Mouse (Mus musculus): ENCODE measurements around the gene Ier3. TPM values are rescaled to one million over a fixed set of nuclear protein-coding genes. Genes with fewer than 3 reads are reported as not detected.

Gene Ier3
- polyA plus RNA-seq, 1 experiment from 2014 or later = 7.5 TPM

- peak; percentile 73 for ATAC-seq (ENCODE audit: low FRiP score, low read depth)
- peak within 1 kb of the TSS; percentile 60 for H3K4me3 ChIP-seq
- H3K27ac ChIP-seq (replicated peaks) = peak within 1 kb of the TSS; percentile 99
- H3K9ac ChIP-seq (replicated peaks) = peak within 1 kb of the TSS; percentile 92
- peaks cover 13% of the 10 kb centered on the region for H3K36me3 ChIP-seq
- H3K27me3 ChIP-seq = no peaks in the 10 kb centered on the region
- H3K4me1 ChIP-seq = peaks cover 52% of the 10 kb centered on the region
- under 1% methylated on average over 45 of the region's 48 CpGs for WGBS
- peak within 1 kb of the TSS; percentile 100 for H3K4me2 ChIP-seq (replicated peaks)
- no peaks in the 10 kb centered on the region for H3K9me3 ChIP-seq
Measured at GRCm38 (mm10) chr17:35865481-35866280, 44.2 kb downstream of the Ier3 start, which contains the start of gene Ppp1r18. Gene Ppp1r18 (plus strand): TSS chr17:35865593.

GRCm38 (mm10) chr17:35866281-35866831 lies 44.9 kb downstream of the Ier3 start:
- Histone ChIP-seq H3K4me1 (peaks cover 53% of the 10 kb centered on the region), H3K27me3 (no peaks in the 10 kb centered on the region), H3K4me2 (replicated peaks) (peak overlapping the region; percentile 100), H3K36me3 (peaks cover 20% of the 10 kb centered on the region), H3K4me3 (peak overlapping the region; percentile 60), H3K9me3 (0 out of 2 replicates have a peak, but pooled peaks cover 4% of the 10 kb centered on the region), H3K27ac (replicated peaks) (peak overlapping the region; percentile 99), H3K9ac (replicated peaks) (peak overlapping the region; percentile 92)
- 1% methylated on average over 36 of the region's 38 CpGs for WGBS
- ATAC-seq (ENCODE audit: low FRiP score, low read depth) = peak; percentile 42

DNA sequence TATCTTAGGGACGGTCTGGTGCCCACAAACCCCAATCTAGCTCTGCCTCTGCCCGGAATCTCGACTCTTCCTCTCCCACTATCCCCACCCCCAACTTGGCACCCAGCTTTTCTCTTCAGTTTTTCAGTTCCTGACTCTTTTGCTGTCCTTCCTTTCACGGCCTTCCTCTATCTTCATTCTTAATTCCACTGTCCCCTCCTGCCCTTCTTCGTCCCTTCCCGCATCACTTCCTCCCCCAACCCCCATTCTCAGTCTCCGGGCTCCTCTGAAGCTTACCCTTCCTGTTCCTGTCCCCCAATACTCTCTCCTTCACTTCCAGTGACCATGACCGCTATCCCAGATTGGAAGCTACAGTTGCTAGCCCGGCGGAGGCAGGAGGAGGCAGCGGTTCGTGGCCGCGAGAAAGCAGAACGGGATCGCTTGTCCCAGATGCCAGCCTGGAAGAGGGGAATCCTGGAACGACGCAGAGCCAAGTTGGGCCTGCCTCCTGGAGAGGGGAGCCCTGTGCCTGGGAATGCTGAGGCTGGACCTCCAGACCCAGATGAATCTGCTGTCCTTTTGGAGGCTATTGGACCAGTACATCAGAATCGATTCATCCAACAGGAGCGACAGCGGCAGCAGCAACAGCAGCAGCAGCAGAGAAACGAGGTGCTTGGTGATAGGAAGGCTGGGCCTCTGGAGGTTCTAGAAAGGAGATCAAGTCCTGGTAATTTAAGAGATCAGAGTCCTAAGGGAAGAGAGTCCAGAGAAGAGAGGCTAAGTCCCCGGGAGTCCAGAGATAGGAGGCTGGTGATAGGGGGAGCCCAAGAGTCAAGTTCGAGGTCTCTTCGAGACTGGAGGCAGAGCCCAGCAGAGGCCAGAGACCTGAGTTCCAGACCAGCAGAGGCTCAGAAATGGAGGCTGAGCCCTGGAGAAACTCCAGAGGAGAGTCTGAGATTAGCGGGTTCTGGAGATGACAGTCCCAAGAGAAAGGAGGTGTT lies 45.7 kb downstream of the Ier3 start:
- peaks cover 54% of the 10 kb centered on the region for H3K4me1 ChIP-seq

GRCm38 (mm10) chr17:35868165-35868820 lies 46.8 kb downstream of the Ier3 start:
- 43% methylated on average over 17 of the region's 17 CpGs for WGBS
- ATAC-seq (ENCODE audit: low FRiP score, low read depth) = no peak
- peak overlapping the region; percentile 43 for H3K27ac ChIP-seq (replicated peaks)
- H3K4me2 ChIP-seq (replicated peaks) = peak overlapping the region; percentile 100
- H3K9me3 ChIP-seq = 0 out of 2 replicates have a peak, but pooled peaks cover 5% of the 10 kb centered on the region
- no peaks in the 10 kb centered on the region for H3K27me3 ChIP-seq
- peaks cover 28% of the 10 kb centered on the region for H3K36me3 ChIP-seq
- H3K9ac ChIP-seq (replicated peaks) = peak overlapping the region; percentile 92
- H3K4me1 ChIP-seq = peaks cover 64% of the 10 kb centered on the region
- peak overlapping the region; percentile 60 for H3K4me3 ChIP-seq

More for the DNA sequence above, 45.7 kb downstream of the Ier3 start:
- H3K9ac ChIP-seq (replicated peaks) = peak overlapping the region; percentile 92
- H3K4me3 ChIP-seq = peak overlapping the region; percentile 60
- H3K36me3 ChIP-seq = peaks cover 26% of the 10 kb centered on the region
- WGBS = 7% methylated on average over 26 of the region's 26 CpGs
- no peaks in the 10 kb centered on the region for H3K27me3 ChIP-seq
- ATAC-seq (ENCODE audit: low FRiP score, low read depth) = no peak
- H3K27ac ChIP-seq (replicated peaks) = peak overlapping the region; percentile 99
- peak overlapping the region; percentile 100 for H3K4me2 ChIP-seq (replicated peaks)
- 0 out of 2 replicates have a peak, but pooled peaks cover 5% of the 10 kb centered on the region for H3K9me3 ChIP-seq

DNA sequence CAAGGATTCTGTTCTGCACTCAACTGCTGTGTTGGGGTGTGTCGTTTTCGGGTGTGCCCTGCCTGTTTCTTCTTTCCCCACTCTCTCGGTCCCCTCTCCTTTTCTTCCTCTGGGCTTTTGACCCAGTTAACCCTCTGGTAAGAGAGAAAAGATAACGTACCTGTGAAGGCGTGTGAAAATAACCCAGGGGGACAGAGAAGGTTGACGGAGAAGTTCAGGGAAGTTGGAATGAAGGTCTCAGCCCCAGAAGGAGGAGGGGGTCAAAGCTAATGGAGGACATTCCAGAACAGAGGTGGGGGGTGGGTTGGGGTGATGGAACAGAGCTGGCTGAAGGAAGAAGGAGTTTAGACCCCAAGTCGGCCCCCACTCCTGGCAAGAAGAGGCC lies 47.5 kb downstream of the Ier3 start:
- ATAC-seq (ENCODE audit: low FRiP score, low read depth) = no peak
- peak overlapping the region; percentile 92 for H3K9ac ChIP-seq (replicated peaks)
- 0 out of 2 replicates have a peak, but pooled peaks cover 5% of the 10 kb centered on the region for H3K9me3 ChIP-seq
- H3K27ac ChIP-seq (replicated peaks) = peak overlapping the region; percentile 43
- H3K27me3 ChIP-seq = no peaks in the 10 kb centered on the region
- H3K36me3 ChIP-seq = peaks cover 29% of the 10 kb centered on the region
- 3% methylated on average over 7 of the region's 7 CpGs for WGBS
- peaks cover 69% of the 10 kb centered on the region for H3K4me1 ChIP-seq
- H3K4me3 ChIP-seq = peak overlapping the region; percentile 60
- peak overlapping the region; percentile 100 for H3K4me2 ChIP-seq (replicated peaks)

DNA sequence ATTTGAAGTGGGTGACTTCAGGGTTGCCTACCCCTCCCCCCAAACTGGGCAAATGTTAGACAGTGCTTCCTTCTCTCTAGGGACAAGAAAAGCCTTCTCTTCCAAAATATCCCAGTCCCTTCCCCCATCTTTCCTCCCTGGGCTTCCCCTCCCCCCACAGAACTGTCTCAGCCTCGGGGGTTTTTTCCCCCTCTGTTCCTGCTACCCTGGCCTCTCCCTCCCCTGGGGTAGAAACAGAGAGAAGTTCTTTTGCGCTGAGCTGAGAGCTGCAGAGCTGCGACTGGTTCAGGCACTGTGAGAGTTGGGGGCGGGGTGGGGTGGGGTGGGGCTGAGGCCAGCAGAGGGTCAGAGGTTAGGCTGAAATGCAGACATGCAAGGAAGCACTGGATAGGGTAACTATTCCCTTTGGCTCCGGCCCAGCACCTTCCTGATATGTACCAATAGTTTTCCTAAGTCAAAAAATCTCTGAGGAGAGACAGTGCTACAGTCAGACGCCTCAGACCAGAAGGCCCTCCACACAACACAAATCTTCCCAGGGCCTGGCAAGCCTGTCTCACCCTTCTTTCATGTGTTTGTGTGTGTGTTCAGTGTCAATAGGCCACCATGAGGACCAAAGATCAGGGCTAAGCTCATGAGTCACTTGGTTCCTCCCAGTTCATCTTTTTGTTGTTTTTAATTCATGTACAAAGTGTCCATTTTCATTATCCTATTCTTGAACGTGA lies 48.0 kb downstream of the Ier3 start:
- peaks cover 34% of the 10 kb centered on the region for H3K36me3 ChIP-seq

GRCm38 (mm10) chr17:35870151-35870883 lies 48.8 kb downstream of the Ier3 start:
- H3K9ac ChIP-seq (replicated peaks) = peak overlapping the region; percentile 92
- H3K4me2 ChIP-seq (replicated peaks) = peak overlapping the region; percentile 100
- no peaks in the 10 kb centered on the region for H3K27me3 ChIP-seq
- peak overlapping the region; percentile 43; the same call in 1 of the 2 replicates for H3K27ac ChIP-seq (replicated peaks)
- no peak for ATAC-seq (ENCODE audit: low FRiP score, low read depth)
- WGBS = 76% methylated on average over 9 of the region's 9 CpGs
- H3K9me3 ChIP-seq = 0 out of 2 replicates have a peak, but pooled peaks cover 5% of the 10 kb centered on the region
- H3K4me1 ChIP-seq = peaks cover 60% of the 10 kb centered on the region
- peaks cover 43% of the 10 kb centered on the region for H3K36me3 ChIP-seq
- peak overlapping the region; percentile 60 for H3K4me3 ChIP-seq

More for the DNA sequence above, 48.0 kb downstream of the Ier3 start:
- Histone ChIP-seq H3K4me2 (replicated peaks) (peak overlapping the region; percentile 100), H3K9me3 (0 out of 2 replicates have a peak, but pooled peaks cover 5% of the 10 kb centered on the region), H3K27ac (replicated peaks) (peak overlapping the region; percentile 43), H3K4me1 (peaks cover 68% of the 10 kb centered on the region), H3K27me3 (no peaks in the 10 kb centered on the region), H3K4me3 (peak overlapping the region; percentile 60), H3K9ac (replicated peaks) (peak overlapping the region; percentile 92)
- ATAC-seq (ENCODE audit: low FRiP score, low read depth) = no peak
- 3% methylated on average over 7 of the region's 7 CpGs for WGBS

DNA sequence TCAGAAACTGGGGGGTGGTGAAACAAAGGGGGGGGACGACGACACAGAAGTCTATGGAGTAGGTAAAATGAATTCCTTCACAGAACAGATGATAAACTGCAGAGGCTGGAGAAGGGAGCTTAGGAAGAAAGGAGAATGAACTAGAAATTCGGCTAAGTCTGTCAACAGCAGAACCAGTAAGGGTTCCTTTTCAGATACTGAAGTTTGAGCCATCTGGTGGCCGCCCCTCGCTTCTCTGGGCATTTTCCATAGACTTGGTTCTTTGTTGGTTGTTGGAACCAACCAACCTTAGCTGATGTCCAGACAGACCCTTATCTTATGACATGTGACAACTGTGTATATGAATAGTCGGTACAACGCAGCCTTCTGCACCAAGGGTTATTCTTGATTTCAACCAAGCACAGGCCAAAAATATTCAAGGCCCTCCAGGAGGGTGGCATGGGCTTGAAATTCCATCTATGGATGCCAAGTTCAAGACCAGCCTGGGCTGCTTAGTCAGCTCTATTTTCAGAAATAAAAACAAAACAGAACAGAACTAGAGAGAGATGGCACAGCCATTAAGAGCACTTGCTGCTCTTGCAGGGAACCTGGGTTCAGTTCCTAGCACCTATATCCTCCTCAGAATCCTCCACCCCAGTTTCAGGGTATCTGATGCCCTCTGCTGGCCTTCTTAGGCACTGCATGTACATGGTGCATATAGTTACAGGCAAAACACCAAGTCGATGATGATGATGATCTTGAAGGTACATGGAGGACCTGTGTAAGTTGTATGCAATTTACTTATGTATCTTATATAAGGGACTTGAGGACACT lies 49.6 kb downstream of the Ier3 start:
- Histone ChIP-seq H3K9me3 (0 out of 2 replicates have a peak, but pooled peaks cover 5% of the 10 kb centered on the region), H3K4me1 (peaks cover 60% of the 10 kb centered on the region), H3K4me3 (peak overlapping the region; percentile 60), H3K27ac (replicated peaks) (peak overlapping the region; percentile 39; the same call in 1 of the 2 replicates), H3K27me3 (no peaks in the 10 kb centered on the region), H3K9ac (replicated peaks) (no peak overlapping the region), H3K4me2 (replicated peaks) (peak overlapping the region; percentile 100), H3K36me3 (peaks cover 48% of the 10 kb centered on the region)
- 87% methylated on average over 8 of the region's 8 CpGs for WGBS
- no peak for ATAC-seq (ENCODE audit: low FRiP score, low read depth)
